Mouse (Mus musculus) cerebral cortex, adult 2 months (tissue): ENCODE data around the gene Itgae.

ENCODE experiments used
- WGBS: fragments of 180-500 bp; shearing (Covaris S2); methylation state at CpG from one replicate; pipeline ENCODE4 v1.1.7; 2018; 5-methylcytosine and 5-hydroxymethylcytosine counted together

Itgae gene

GRCm38 (mm10) chr11:73092877-73093276, 2.5 kb downstream of the Itgae start:
- WGBS: 62% methylated on average over 7 of the region's 7 CpGs

GRCm38 (mm10) chr11:73094231-73094995, 4.0 kb downstream of the Itgae start:
- WGBS: 77% methylated on average over 11 of the region's 11 CpGs

GRCm38 (mm10) chr11:73098860-73099259, 8.5 kb downstream of the Itgae start:
- WGBS: 46% methylated on average over 5 of the region's 5 CpGs

DNA sequence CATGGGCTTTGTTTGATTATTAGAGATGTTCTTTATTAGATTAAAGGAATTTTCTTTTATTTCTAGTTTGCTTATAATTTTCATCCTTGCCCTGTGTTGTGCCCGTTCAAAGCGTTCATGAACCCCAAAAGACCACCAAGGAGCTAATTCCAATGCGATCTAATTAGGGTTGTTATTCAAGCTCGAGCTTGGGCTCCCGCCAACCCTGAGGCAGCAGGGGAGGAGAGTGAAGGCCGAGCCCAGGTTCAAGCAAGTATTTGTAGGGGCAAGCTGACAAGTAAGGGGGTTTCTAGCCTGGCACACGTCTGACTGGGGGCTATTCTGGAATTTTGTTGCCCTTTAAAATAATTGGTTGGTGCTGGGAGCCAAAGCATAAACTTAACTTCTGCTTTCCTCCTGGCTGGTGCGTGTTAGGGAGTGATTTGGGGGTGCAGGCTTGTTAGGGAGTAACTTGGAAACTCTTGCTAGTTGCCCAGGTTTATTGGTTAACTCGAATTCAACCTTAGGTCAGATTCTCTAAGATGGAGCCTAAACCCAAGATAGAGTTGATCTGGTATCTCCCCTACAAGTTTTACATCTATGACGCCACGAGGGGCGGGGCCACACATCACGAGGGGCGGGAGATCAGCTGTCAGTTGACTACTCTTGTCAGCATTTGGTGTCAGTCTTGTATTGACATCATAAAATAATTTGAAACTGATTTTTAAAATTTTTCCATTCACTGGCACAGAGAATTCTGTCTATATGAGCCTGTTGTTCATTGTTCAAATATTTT, 9.8 kb downstream of the Itgae start:
- 60% methylated on average over 14 of the region's 14 CpGs for WGBS

DNA sequence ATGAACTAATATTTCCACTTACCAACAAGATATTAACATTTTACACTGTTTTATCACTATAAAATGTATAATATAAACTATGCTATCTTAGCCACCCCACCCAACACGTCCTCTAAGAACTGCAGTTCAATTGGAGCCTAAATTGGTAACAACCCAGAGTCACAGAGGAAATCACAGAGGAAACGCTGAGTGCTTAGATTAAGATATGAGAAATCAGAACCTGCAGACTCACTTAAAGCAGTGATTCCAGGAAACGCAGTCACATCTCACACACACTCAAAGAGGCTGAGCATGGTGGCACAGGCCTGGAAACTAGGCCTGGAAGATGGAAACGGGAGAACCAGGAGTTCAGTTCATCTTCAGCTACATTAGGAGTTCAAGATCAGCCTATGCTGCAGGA, 10.9 kb downstream of the Itgae start:
- WGBS: 86% methylated on average over 4 of the region's 4 CpGs

GRCm38 (mm10) chr11:73105246-73105645, 14.9 kb downstream of the Itgae start:
- 66% methylated on average over 3 of the region's 3 CpGs for WGBS

DNA sequence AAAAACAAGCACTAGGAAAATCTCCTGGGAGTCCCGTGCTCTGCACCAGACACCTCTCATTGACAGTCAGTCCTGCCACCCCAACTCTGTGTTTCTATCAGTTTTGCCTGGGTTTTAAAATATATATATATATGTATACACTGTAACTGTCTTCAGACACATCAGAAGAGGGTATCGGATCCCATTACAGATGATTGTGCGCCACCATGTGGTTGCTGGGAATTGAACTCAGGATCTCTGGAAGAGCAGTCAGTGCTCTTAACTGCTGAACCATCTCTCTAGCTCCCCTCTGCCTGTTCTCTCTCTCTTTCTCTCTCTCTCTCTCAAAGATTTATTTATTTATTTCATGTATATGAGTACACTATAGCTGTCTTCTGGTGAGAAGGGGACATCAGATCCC, 17.0 kb downstream of the Itgae start:
- WGBS: 31% methylated on average over 3 of the region's 3 CpGs

DNA sequence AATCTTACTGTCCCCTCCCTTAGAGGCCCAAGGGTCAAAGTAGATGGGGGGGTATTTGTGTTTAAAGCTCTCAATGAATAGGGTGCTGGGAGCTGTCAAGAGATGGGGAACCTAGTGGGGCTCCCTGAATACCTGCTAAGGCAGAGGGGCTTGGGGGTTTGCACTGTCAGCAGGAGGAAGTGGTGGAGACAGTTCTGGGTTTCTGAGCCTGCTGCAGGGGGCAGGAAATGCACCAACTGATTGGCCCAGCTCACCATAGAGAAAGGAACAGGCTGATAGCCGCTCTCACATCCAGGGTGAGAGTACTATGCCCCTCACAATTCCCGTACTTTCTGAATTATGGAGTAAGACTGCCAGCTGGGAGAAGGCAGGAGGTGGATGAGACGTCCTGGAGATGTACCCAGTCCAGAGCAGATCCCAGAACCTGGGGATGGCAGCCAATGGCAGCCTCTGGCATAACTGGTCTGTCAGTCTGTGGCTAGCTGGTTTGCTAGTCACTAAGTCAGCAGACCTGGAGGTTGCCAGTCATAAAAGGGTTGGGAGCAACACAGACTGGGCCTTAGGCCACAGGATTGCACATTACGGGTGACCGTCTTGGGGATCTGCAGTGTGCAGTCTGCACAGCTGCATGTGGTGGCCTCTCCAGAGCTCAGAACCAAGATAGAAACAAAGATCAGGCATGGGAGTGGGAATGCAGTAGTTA, 18.0 kb downstream of the Itgae start:
- 79% methylated on average over 5 of the region's 5 CpGs for WGBS

GRCm38 (mm10) chr11:73108898-73109625, 18.7 kb downstream of the Itgae start:
- WGBS: 76% methylated on average over 14 of the region's 14 CpGs

GRCm38 (mm10) chr11:73109941-73110340, 19.6 kb downstream of the Itgae start:
- WGBS: 88% methylated on average over 3 of the region's 3 CpGs

- WGBS: 79% methylated on average over 6 of the region's 6 CpGs
These were observed 21.0 kb downstream of the Itgae start for GRCm38 (mm10) chr11:73111414-73111813.

- 93% methylated on average over 6 of the region's 6 CpGs for WGBS
These were observed 36.1 kb downstream of the Itgae start for GRCm38 (mm10) chr11:73126495-73126894.

DNA sequence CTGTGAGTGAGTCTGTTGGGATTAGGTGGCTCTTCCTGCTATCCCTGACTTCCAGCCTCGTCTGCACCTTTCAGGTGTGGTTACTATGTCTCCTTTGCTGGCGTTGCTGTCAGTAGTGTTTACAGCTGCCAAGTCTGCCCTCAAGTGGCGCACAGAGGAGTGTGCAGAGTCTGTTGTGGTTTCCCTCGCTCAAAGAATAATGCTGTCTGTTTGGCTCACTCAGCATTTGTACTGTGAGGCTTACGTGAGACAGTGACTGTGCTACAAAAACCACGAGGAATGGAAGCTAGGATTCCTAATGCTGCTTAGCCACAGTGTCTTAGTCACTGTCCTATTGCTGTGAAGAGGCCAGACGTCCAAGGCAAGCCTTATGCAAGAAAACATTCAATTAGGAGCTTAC, 40.6 kb downstream of the Itgae start:
- 49% methylated on average over 7 of the region's 7 CpGs for whole genome bisulfite sequencing

GRCm38 (mm10) chr11:73132999-73133398, 42.6 kb downstream of the Itgae start:
- WGBS: 92% methylated on average over 6 of the region's 6 CpGs

DNA sequence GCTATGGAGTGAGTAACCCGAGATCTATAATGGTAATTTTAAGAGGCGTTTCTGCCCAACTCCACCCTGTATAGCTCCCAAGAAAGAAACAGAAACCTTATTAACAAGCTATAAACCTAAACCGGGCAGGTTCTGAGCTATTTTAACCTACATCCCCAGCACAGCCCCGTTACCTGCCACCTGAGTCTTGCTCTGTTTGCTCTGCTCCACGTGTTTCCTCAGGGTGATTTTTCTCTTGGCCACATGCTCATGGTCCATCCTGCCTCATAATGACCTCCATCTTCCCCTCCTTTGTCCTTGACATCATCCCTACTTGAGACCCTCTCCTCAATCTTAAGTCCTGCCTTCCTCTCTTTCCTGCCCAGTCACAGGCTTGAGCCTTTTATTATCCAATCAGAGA, 43.8 kb downstream of the Itgae start:
- 88% methylated on average over 5 of the region's 5 CpGs for WGBS

- WGBS: 77% methylated on average over 6 of the region's 6 CpGs
These were observed 46.2 kb downstream of the Itgae start for GRCm38 (mm10) chr11:73136587-73136986.

GRCm38 (mm10) chr11:73137116-73137515, 46.7 kb downstream of the Itgae start:
- WGBS: 16% methylated on average over 11 of the region's 11 CpGs

- WGBS: under 1% methylated on average over 84 of the region's 84 CpGs
These were observed 47.5 kb downstream of the Itgae start, which contains the start of gene Haspin for GRCm38 (mm10) chr11:73137591-73138501. Haspin (minus strand) TSS chr11:73138294.

DNA sequence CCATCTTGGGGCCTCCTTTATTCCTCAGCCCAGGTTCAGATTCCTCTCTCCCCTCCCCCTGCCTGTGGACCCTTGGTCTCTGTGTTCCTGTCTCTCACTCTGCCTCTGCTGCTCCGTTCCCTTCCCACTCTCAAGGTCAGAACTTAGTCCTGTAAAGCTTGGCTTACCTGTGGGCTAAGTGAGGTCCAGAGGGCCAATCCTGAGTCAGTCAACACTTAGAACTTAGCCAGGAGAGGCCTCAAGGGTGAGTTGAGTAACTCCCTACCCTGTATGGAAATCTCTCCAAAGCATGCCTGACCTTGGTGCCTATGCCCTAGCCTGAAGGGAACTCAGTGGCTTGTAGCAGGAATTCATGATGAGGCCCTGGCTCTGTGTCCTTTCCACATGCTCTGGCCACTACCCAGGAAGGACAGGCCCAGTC, 53.9 kb downstream of the Itgae start:
- 67% methylated on average over 1 of the region's 1 CpGs for WGBS
